Comparison of ENCODE assay signal across 18 mouse cellular contexts in genomic region chr17:12277297-12277696, GRCm38 (mm10).
"Had no signal": no experiment of that assay in that cellular context is flagged by ENCODE, and none has a peak within 500 bp of the region (broad histone marks: within the 10 kb centered on the region; RNA-seq: fewer than 3 reads in every experiment).

No protein-coding gene starts in this region.

- H3K4me3 ChIP-seq: layer of hippocampus, adult 2 months; limb, embryonic 13.5 days; liver, embryonic 13.5 days had no signal

- H3K9ac ChIP-seq: limb, embryonic 13.5 days; liver, embryonic 13.5 days had no signal

- H3K4me2 ChIP-seq: limb, embryonic 13.5 days; liver, embryonic 13.5 days; midbrain, embryonic 11.5 days had no signal

- H3K27me3 ChIP-seq: limb, embryonic 13.5 days; liver, embryonic 13.5 days had no signal

- H3K9me3 ChIP-seq: limb, embryonic 13.5 days; liver, embryonic 13.5 days had no signal

- H3K27ac ChIP-seq: kidney, postnatal 0 days; layer of hippocampus, adult 2 months; limb, embryonic 13.5 days; liver, embryonic 13.5 days; stomach, postnatal 0 days had no signal

- DNase-seq: kidney, postnatal 25 days; layer of hippocampus, adult 9-11 months; left cerebral cortex, postnatal 4 days; liver, embryonic 13.5 days; lung, adult 2 months; lung, postnatal 14 days; lung, postnatal 4 days; midbrain, embryonic 14.5 days; right cerebral cortex, postnatal 14 days; right cerebral cortex, postnatal 4 days; thymus, adult 2 months; thymus, postnatal 14 days; thymus, postnatal 4 days had no signal
